Mouse (Mus musculus) embryonic fibroblast, embryonic 13.5 days (primary cell): Measurements from ENCODE around the gene Wdr61. TPM values are rescaled to one million over a fixed set of nuclear protein-coding genes. Genes with fewer than 3 reads are reported as not detected.
"Not testable (repeated sequence)": the region's sequence is repeated elsewhere in the genome, so short reads cannot be mapped to it uniquely, and the experiment has no call there.

Experiments
- H3K27ac ChIP-seq: 2 replicates; pipeline ENCODE4 v1.5.1; 2012; ENCODE audit warnings: low read length, control low read depth, inconsistent platforms; ENCODE audit not compliant: insufficient read depth
- H3K4me1 ChIP-seq: 2 replicates; pipeline ENCODE4 v1.6.1; 2011; ENCODE audit warnings: low read length; ENCODE audit not compliant: control insufficient read depth, insufficient read depth
- H3K4me3 ChIP-seq: 2 replicates; pipeline ENCODE4 v1.5.1; 2011; ENCODE audit warnings: mild to moderate bottlenecking, control low read depth, low read length; ENCODE audit not compliant: insufficient read depth
- CTCF ChIP-seq: IDR thresholded peaks from 2 replicates; pipeline ENCODE4 v1.5.1; 2011; ENCODE audit warnings: mild to moderate bottlenecking, control low read depth, low read length, moderate library complexity, borderline replicate concordance; ENCODE audit not compliant: insufficient read depth
- POLR2A ChIP-seq: IDR thresholded peaks from 2 replicates; pipeline ENCODE4 v1.6.1; 2011; ENCODE audit warnings: low read depth, mild to moderate bottlenecking, control low read depth, low read length, moderate library complexity
- polyA plus RNA-seq: library from polyadenylated mRNA; stranded (reverse); fragments of >200 nt; gene quantifications from 2 replicates; pipeline ENCODE4 v1.2.4, GENCODE M21; 2011; ENCODE audit warnings: low read depth; ENCODE audit not compliant: missing spikeins, insufficient read length

Gene Wdr61
- polyA plus RNA-seq, 1 experiment: 80.0 TPM

DNA sequence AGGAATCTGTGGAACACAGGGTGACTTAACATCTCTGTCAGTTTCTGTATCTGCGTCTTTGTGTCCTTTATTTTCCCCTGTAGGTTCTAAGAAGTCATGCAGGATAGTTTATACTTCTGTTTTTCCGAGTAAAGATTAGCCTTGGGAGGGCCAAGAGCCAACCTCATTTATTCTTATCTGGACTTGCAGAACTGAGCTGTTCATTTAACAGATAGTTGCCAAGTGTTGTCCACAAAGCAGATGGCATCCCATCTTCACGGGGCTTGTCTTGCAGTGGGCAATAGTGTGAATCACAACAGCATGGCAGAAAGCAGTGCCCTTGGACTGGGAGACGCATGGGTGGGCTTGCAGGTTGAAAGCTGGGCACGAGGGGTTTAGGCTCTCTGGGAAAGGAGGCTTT lies 30.0 kb downstream of the Wdr61 start:
- H3K4me1 ChIP-seq: peaks cover 9% of the 10 kb centered on the region
- H3K27ac ChIP-seq: no peak overlapping the region
- TF ChIP-seq CTCF (no peak), POLR2A (no peak)
- no peak overlapping the region for H3K4me3 ChIP-seq

DNA sequence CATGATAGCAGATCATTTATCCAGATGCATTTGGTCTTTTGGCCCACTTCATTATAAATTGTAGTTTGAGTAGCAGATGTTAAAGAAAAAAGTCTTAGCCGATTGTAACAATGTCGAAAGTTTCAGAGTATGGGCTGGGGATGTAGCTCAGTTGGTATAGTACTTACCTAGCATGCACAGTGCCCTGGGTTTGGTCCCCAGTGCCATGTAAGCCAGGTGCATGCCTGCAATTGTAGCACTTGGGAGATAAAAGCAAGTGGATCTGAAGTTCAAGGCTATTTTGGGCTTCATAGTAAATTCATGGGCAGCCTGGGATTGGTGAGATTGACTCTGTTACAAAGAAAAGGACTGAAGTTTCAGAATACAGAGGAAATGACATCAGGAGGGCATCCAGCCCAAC lies 31.7 kb downstream of the Wdr61 start:
- TF ChIP-seq POLR2A (no peak), CTCF (no peak)
- peaks cover 9% of the 10 kb centered on the region for H3K4me1 ChIP-seq
- H3K4me3 ChIP-seq: no peak overlapping the region
- no peak overlapping the region for H3K27ac ChIP-seq

- no peak overlapping the region for H3K27ac ChIP-seq
- no peak for TF ChIP-seq CTCF
- TF ChIP-seq POLR2A: no peak
- H3K4me3 ChIP-seq: peak overlapping the region; percentile 72
- H3K4me1 ChIP-seq: peaks cover 9% of the 10 kb centered on the region
Measured at GRCm38 (mm10) chr9:54700746-54701145, 33.6 kb downstream of the Wdr61 start.

- H3K4me3 ChIP-seq: peak overlapping the region; percentile 72
- peaks cover 9% of the 10 kb centered on the region for H3K4me1 ChIP-seq
- TF ChIP-seq CTCF (no peak), POLR2A (no peak)
- no peak overlapping the region for H3K27ac ChIP-seq
Measured at GRCm38 (mm10) chr9:54700174-54700475, 34.2 kb downstream of the Wdr61 start.

DNA sequence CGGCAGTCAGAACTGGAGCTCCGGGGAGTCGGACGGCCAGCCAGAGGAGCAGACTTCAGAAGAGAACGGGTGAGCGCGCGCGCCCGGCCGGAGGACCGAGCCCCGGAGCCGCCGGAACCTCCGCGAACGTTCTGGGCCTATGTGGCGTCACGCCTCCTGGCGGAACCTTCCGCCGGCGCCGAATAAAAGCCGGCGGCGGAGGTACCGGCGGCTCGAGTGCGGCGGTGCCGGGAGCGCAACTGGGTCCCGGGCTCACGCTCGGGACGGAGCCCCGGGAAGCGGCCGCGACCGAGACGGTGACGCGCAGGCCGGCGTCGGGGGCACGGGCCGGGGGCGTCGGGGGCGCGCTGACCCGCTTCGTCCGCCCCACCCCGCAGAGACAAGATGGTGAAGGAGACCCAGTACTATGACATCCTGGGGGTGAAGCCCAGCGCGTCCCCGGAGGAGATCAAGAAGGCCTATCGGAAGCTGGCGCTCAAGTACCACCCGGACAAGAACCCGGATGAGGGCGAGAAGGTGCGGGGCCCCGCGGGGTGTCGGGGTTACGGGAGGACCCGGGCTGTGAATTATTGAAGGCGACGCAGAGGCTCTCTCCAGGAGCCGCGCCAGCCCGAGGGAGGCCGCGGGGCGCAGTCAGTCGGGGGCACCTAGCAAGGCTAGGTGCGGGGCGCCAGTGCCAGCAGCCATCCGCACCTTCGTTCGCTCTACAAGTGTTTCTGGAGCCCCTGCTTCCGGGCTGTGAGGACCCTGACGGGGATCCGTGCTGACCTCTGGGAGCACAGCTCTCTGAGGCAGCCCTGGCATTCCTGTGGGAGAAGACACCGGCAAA lies 34.8 kb downstream of the Wdr61 start:
- Histone ChIP-seq H3K27ac (no peak overlapping the region), H3K4me3 (peak overlapping the region; percentile 72), H3K4me1 (peaks cover 9% of the 10 kb centered on the region)
- TF ChIP-seq CTCF (no peak), POLR2A (peak; percentile 88; the same call in 1 of the 2 replicates)

DNA sequence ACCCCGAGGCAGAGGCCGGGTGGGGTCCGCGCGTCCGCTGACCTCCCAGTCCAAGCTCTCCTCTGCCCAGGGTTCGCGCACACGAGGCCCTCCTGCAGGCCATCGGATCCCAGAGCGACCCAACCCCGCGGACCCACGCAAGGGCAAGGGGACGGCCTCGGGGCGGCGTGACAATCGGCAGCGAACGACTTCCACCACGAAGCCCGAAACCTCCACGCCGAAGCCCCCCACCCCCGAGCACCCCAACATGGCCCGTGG lies 35.3 kb downstream of the Wdr61 start:
- H3K4me1 ChIP-seq: peaks cover 9% of the 10 kb centered on the region
- H3K27ac ChIP-seq: no peak overlapping the region
- TF ChIP-seq POLR2A: no peak
- TF ChIP-seq CTCF: no peak

DNA sequence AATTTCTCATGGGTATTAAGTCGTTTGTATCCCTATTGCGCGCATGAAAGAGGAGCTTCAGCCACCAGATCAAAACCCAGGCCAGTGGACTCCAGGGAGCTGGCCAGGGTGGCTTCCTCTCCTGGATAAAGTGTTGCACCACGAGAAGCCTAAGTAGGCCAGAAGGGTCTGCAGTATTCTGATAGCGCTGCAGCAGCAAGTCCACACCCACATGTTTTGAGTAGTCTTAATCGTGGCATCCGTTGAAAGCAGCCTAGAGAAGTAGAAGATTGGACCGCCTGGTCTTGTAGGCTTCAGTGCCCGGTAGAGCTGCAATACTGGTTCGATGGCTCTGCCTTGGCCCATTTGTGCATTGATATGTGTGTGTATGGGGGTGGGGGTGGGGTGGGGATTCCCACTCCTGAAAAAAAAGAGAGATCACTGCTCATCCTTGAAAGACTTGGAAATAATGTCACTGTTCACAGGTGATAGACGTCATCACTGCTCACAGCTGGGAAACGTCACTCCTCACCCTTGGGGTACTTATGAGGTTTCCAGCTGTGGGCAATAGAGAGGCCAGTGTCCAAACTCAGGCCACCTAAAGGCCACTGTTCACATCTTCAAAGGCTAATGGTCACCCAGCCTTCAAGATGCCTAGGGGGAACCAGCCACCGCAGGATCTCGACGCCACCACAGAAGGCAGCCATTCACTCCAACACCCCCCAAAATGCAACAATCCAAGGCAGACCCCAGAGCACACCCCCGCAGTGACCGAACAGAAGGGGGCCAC lies 35.8 kb downstream of the Wdr61 start, which contains the start of gene Dnaja4:
Gene Dnaja4 (plus strand): TSS at position 556 of the 769 bp plus-strand sequence.
- no peak for TF ChIP-seq CTCF
- no peak for TF ChIP-seq POLR2A
- Histone ChIP-seq H3K4me1 (0 out of 2 replicates have a peak, but pooled peaks cover 4% of the 10 kb centered on the region), H3K4me3 (peak within 1 kb of the TSS; percentile 72), H3K27ac (no peak within 1 kb of the TSS)

More for the DNA sequence above, 35.3 kb downstream of the Wdr61 start:
- peak overlapping the region; percentile 72 for H3K4me3 ChIP-seq

DNA sequence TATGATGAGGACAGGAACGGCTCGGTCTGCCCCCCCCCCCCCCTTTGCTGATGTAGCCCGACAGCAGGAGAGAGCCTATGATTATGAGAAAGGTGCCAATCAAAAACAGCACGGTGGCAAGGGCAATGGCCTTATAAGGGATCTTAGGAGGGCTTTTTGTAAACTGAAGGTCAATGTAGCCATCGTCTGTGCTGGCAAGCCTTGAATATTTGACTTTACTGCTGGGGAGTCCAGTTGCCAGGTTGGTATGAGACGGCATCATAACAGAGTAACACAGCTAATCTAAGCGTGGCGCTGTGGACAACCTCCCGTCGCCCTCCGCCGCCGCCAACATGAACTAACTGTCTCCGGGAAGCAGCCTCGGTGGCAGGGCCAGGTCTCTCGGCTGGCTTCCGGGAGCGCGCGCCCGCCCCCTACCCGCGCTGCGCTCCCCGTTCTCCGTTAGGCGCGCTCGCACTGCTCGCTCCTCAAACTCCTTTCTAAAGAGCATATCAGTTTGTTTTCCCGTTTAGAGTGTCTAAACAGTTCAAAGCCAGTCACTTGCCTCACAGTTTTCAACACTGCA lies 43.0 kb downstream of the Wdr61 start:
- H3K4me1 ChIP-seq, H3K27ac ChIP-seq: not testable (repeated sequence)
- H3K4me3 ChIP-seq: peak overlapping the region; percentile 25

- H3K4me3 ChIP-seq, H3K4me1 ChIP-seq: not testable (repeated sequence)
Measured at GRCm38 (mm10) chr9:54690697-54691096, 43.6 kb downstream of the Wdr61 start.

GRCm38 (mm10) chr9:54689446-54689845 lies 44.9 kb downstream of the Wdr61 start:
- H3K27ac ChIP-seq: no peak overlapping the region
- TF ChIP-seq POLR2A (no peak), CTCF (no peak)
- H3K4me1 ChIP-seq: no peaks in the 10 kb centered on the region
- H3K4me3 ChIP-seq: no peak overlapping the region

More at GRCm38 (mm10) chr9:54690697-54691096, 43.6 kb downstream of the Wdr61 start:
- H3K27ac ChIP-seq: not testable (repeated sequence)
